Mouse (Mus musculus) E14TG2a.4 (cell line): ENCODE results near the gene Rpusd4.
A peak's percentile ranks its signal among the peaks of the same experiment; 100 is the strongest.

Source experiments
- H3K27me3 ChIP-seq: 2 replicates; pipeline ENCODE4 v1.6.1; 2014; ENCODE audit warnings: low read length, control low read depth; ENCODE audit not compliant: insufficient read depth
- H3K36me3 ChIP-seq: 2 replicates; pipeline ENCODE4 v1.6.1; 2014; ENCODE audit warnings: low read length, control low read depth; ENCODE audit not compliant: insufficient read depth
- H3K4me1 ChIP-seq: replicated peaks from 2 replicates; pipeline ENCODE4 v1.6.1; 2014; ENCODE audit warnings: low read depth, low read length, control low read depth
- H3K4me3 ChIP-seq: replicated peaks from 2 replicates; pipeline ENCODE4 v1.5.1; 2014; ENCODE audit warnings: mild to moderate bottlenecking, low read length
- H3K9me3 ChIP-seq: 2 replicates; pipeline ENCODE4 v1.6.1; 2014; ENCODE audit warnings: low read length, control low read depth
- CTCF ChIP-seq: conservative IDR thresholded peaks from 2 replicates; pipeline ENCODE4 v1.5.1; 2014; ENCODE audit warnings: low read length
- NANOG ChIP-seq: IDR thresholded peaks from 2 replicates; pipeline ENCODE4 v1.6.1; 2014; ENCODE audit warnings: borderline replicate concordance, low read length, mixed read lengths
- POU5F1 ChIP-seq: IDR thresholded peaks from 2 replicates; pipeline ENCODE4 v1.6.1; 2014; ENCODE audit warnings: low read length, borderline replicate concordance

The Rpusd4 gene

GRCm38 (mm10) chr9:35282006-35282850 is 14.6 kb downstream of the Rpusd4 start:
- peaks cover 6% of the 10 kb centered on the region; the same call in 1 of the 2 replicates for H3K27me3 ChIP-seq
- H3K4me3 ChIP-seq = no peak overlapping the region
- peaks cover 4% of the 10 kb centered on the region; the same call in 1 of the 2 replicates for H3K9me3 ChIP-seq
- TF ChIP-seq CTCF (peak; percentile 48), NANOG (no peak)
- no peaks in the 10 kb centered on the region; the same call in 1 of the 2 replicates for H3K4me1 ChIP-seq
- H3K36me3 ChIP-seq = peaks cover 9% of the 10 kb centered on the region

DNA sequence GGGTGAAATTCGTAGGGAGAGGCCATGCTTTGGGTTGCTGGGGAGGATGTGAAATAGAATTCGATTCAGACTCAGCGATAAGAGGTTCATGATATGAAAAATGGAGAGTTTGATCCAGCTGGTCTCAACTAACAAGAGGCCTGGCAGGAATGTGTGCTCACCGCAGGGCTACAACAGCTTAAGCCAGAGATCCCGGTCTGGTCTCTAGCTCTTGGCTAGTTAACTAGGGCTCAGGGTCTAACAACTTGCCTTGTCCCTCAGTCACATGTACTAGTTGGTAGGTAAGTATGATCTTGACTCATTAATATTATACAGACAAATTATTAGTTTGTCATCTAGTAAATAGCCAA is 15.2 kb downstream of the Rpusd4 start:
- H3K4me3 ChIP-seq = no peak overlapping the region

GRCm38 (mm10) chr9:35283415-35284069 is 15.9 kb downstream of the Rpusd4 start:
- Histone ChIP-seq H3K9me3 (peaks cover 4% of the 10 kb centered on the region; the same call in 1 of the 2 replicates), H3K36me3 (no peaks in the 10 kb centered on the region), H3K27me3 (peaks cover 14% of the 10 kb centered on the region), H3K4me3 (no peak overlapping the region), H3K4me1 (no peaks in the 10 kb centered on the region; the same call in 1 of the 2 replicates)
- TF ChIP-seq CTCF = no peak
- TF ChIP-seq POU5F1 = no peak
- TF ChIP-seq NANOG = no peak

More for the DNA sequence above, 15.2 kb downstream of the Rpusd4 start:
- H3K27me3 ChIP-seq = peaks cover 6% of the 10 kb centered on the region; the same call in 1 of the 2 replicates
- peaks cover 3% of the 10 kb centered on the region for H3K36me3 ChIP-seq
- H3K9me3 ChIP-seq = peaks cover 4% of the 10 kb centered on the region; the same call in 1 of the 2 replicates
- TF ChIP-seq NANOG = no peak
- TF ChIP-seq POU5F1 = no peak
- TF ChIP-seq CTCF = no peak
- no peaks in the 10 kb centered on the region; the same call in 1 of the 2 replicates for H3K4me1 ChIP-seq

DNA sequence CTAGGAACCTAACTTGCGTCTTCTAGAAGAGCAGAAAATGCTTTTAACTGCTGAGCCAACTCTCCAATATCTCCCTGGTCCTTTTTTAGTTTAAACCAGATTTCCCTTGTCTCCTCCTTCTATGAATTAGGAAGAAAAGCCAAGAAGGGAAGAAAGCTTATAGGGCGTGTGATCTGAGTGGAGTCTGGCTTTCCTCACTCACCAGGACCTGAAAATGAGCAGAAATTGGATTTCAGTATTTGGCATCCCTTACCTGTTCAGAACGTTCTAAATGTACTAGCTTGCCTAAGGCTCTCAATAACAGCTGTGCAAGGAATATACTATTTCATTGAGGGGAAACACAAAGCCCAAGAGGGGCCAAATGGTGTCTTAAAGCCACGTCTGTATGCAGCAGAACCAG is 16.7 kb downstream of the Rpusd4 start:
- Histone ChIP-seq H3K27me3 (peaks cover 14% of the 10 kb centered on the region), H3K4me3 (no peak overlapping the region), H3K9me3 (peaks cover 4% of the 10 kb centered on the region; the same call in 1 of the 2 replicates), H3K4me1 (no peaks in the 10 kb centered on the region; the same call in 1 of the 2 replicates), H3K36me3 (no peaks in the 10 kb centered on the region)
- no peak for TF ChIP-seq CTCF
- TF ChIP-seq POU5F1 = no peak
- no peak for TF ChIP-seq NANOG

- H3K4me1 ChIP-seq = no peaks in the 10 kb centered on the region; the same call in 1 of the 2 replicates
- H3K27me3 ChIP-seq = peaks cover 8% of the 10 kb centered on the region
- H3K4me3 ChIP-seq = no peak overlapping the region
- TF ChIP-seq CTCF = no peak
- no peak for TF ChIP-seq NANOG
- TF ChIP-seq POU5F1 = no peak
- H3K9me3 ChIP-seq = peaks cover 4% of the 10 kb centered on the region; the same call in 1 of the 2 replicates
- H3K36me3 ChIP-seq = no peaks in the 10 kb centered on the region
Measured at GRCm38 (mm10) chr9:35286351-35286750, 18.7 kb downstream of the Rpusd4 start.

GRCm38 (mm10) chr9:35289992-35290391 is 22.3 kb downstream of the Rpusd4 start:
- H3K9me3 ChIP-seq = no peaks in the 10 kb centered on the region
- no peaks in the 10 kb centered on the region for H3K36me3 ChIP-seq
- no peaks in the 10 kb centered on the region; the same call in 1 of the 2 replicates for H3K4me1 ChIP-seq
- no peak overlapping the region for H3K4me3 ChIP-seq
- TF ChIP-seq NANOG (no peak), POU5F1 (no peak), CTCF (no peak)
- H3K27me3 ChIP-seq = peaks cover 8% of the 10 kb centered on the region

GRCm38 (mm10) chr9:35290417-35290816 is 22.8 kb downstream of the Rpusd4 start:
- Histone ChIP-seq H3K4me1 (no peaks in the 10 kb centered on the region; the same call in 1 of the 2 replicates), H3K27me3 (peaks cover 8% of the 10 kb centered on the region), H3K9me3 (no peaks in the 10 kb centered on the region), H3K4me3 (no peak overlapping the region), H3K36me3 (no peaks in the 10 kb centered on the region)
- TF ChIP-seq NANOG = no peak
- TF ChIP-seq CTCF = no peak
- no peak for TF ChIP-seq POU5F1

DNA sequence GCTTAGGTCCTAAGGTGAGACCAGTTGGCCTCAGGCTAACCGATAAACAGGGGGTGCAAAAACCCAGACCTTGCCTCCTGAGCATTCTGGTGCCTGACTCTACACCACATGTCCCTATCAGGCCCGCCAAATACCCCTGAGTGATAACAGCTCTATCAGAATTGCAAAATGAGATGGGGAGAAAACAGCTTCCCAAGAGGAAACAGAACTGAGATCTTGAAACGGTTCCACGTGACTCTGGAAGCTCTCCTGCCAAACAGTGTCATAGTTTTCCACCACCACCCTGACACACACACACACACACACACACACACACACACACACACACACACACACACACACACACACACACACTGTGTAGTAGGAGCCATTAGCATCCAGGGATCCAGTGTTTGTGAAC is 23.3 kb downstream of the Rpusd4 start:
- Histone ChIP-seq H3K9me3 (no peaks in the 10 kb centered on the region), H3K4me1 (no peaks in the 10 kb centered on the region; the same call in 1 of the 2 replicates), H3K36me3 (no peaks in the 10 kb centered on the region), H3K4me3 (no peak overlapping the region), H3K27me3 (peaks cover 8% of the 10 kb centered on the region)
- no peak for TF ChIP-seq CTCF
- TF ChIP-seq NANOG = no peak
- TF ChIP-seq POU5F1 = no peak
